Mouse (Mus musculus) spleen, adult 2 months (tissue): ENCODE measurements at regions not wholly inside any gene's neighbourhood (a gene's known extent, or its start where the extent isn't known, plus 50 kb on each side); places are given as distances from the start of the nearest gene placed in this dataset.

Source experiments
- DNase-seq, 2 experiments: peaks; one replicate each; pipeline versions ENCODE4 v3.0.0 to v3.0.0-alpha.2; 2012 to 2021; ENCODE audit warnings: low spot score in 2 of 2, low read depth in 1 of 2
- H3K27ac ChIP-seq: fragments of 200-500 bp; 2 replicates; pipeline ENCODE4 v1.5.1; 2012; ENCODE audit warnings: low read length, inconsistent platforms; ENCODE audit not compliant: insufficient read depth
- H3K27me3 ChIP-seq: fragments of 200-500 bp; 2 replicates; pipeline ENCODE4 v1.6.1; 2012; ENCODE audit warnings: mild to moderate bottlenecking, moderate library complexity, low read length, inconsistent platforms; ENCODE audit not compliant: control insufficient read depth, insufficient read depth
- H3K36me3 ChIP-seq: fragments of 200-500 bp; 2 replicates; pipeline ENCODE4 v1.6.1; 2012; ENCODE audit warnings: mild to moderate bottlenecking, low read length, inconsistent platforms; ENCODE audit not compliant: control insufficient read depth, insufficient read depth
- H3K4me1 ChIP-seq: fragments of 200-500 bp; 2 replicates; pipeline ENCODE4 v1.6.1; 2011; ENCODE audit warnings: inconsistent platforms; ENCODE audit not compliant: control insufficient read depth, insufficient read depth, insufficient read length
- H3K4me3 ChIP-seq: fragments of 200-500 bp; 2 replicates; pipeline ENCODE4 v1.5.1; 2011; ENCODE audit warnings: mild to moderate bottlenecking, inconsistent platforms; ENCODE audit not compliant: insufficient read depth, insufficient read length; ENCODE audit errors: extremely low read depth
- CTCF ChIP-seq: fragments of 200-500 bp; IDR thresholded peaks from 2 replicates; pipeline ENCODE4 v1.5.1; 2011; ENCODE audit warnings: mild to moderate bottlenecking, inconsistent platforms; ENCODE audit not compliant: insufficient read depth, insufficient read length, insufficient replicate concordance; ENCODE audit errors: extremely low read depth
- POLR2A ChIP-seq: fragments of 200-500 bp; IDR thresholded peaks from 2 replicates; pipeline ENCODE4 v1.6.1; 2011; ENCODE audit warnings: low read depth, low read length, inconsistent platforms
- WGBS: fragments of 180-500 bp; shearing (Covaris S2); methylation state at CpG from one replicate; pipeline ENCODE4 v1.1.7; 2018; 5-methylcytosine and 5-hydroxymethylcytosine counted together

DNA sequence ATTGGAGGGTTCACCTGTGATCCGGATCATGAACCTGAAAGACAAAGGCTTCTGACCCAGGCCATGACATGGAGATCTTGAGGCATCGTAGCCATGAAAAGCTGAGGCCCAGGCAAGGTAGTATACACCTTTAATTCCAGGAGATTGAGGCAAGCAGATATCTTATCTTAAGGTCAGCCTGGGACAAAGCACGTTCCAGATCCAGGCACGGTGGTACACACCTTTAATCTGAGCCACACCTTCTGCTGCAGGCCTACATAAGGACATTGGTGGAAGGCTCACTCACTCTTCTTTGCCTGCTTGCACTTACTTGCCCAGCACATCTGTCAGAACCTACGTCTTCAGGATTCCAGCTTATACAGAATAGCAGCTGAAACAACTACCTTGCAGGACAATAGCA lies 93.0 kb upstream of the Cxadr start:
- no peak for DNase-seq
- WGBS: 93% methylated on average over 5 of the region's 5 CpGs
- TF ChIP-seq POLR2A (no peak), CTCF (no peak)
- Histone ChIP-seq H3K27ac (no peak overlapping the region), H3K36me3 (no peaks in the 10 kb centered on the region), H3K27me3 (no peaks in the 10 kb centered on the region), H3K4me1 (no peaks in the 10 kb centered on the region), H3K4me3 (no peak overlapping the region)

DNA sequence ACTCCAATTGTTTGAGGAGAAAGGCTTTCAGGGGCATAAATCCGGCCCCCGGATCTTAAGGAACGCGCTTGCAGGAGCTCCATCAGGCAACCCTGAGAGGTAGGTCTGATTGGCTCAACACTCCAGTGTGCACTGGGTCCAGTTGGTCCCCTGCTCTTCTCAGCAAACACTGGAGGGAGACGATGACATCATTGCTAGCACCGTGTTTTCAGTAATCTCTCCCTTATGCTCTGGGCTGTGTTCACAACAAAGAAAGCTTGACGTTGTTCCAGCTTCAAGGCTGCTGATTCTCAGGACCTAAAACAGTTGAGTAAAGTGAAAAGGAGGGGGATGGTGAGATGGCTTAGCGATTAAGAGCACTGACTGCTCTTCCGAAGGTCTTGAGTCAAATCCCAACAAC lies 97.0 kb upstream of the Cxadr start:
- peaks cover 1% of the 10 kb centered on the region; the same call in 1 of the 2 replicates for H3K4me1 ChIP-seq
- TF ChIP-seq CTCF (no peak), POLR2A (no peak)
- no peaks in the 10 kb centered on the region for H3K27me3 ChIP-seq
- H3K4me3 ChIP-seq: no peak overlapping the region
- no peak overlapping the region for H3K27ac ChIP-seq
- WGBS: 87% methylated on average over 9 of the region's 9 CpGs
- DNase-seq: no peak
- H3K36me3 ChIP-seq: no peaks in the 10 kb centered on the region

DNA sequence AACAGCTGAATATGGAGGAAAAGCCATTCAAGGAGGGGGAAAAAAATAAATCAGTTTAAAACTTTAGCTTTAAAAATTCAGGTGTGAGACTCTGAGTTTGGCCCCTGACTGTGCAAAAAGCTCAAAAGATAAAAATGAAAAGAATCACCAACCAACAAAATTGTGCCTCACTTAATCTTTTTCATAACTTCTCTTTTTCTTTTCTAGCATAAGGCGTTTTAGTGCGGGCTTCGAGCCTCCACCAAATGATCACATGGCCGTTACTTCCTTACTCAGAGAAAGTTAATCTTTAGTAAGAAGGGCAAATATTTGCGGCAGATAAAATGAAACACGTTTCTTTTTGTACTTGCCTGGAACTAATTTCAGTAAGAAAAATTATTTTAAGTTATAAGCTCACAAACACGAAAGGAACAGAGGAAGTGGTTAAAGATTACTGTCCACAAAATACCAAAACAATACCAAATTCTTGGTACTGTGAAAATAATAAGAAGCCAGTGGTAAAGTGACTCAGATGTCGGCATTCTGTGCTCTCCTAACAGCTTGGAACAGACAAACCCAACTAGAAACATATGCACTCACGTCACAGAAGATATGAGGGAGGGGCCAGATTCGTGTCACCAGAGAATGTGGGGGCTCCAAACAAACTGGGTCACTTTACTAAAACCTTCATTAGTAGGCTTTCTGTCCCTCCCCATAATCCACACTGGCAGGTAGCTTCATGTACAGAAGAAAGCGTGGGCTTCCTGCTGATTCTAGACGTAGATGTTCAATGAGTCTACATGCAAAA lies 101.1 kb upstream of the Cxadr start:
- no peak for DNase-seq
- Histone ChIP-seq H3K27me3 (no peaks in the 10 kb centered on the region), H3K36me3 (no peaks in the 10 kb centered on the region), H3K4me1 (peaks cover 3% of the 10 kb centered on the region; the same call in 1 of the 2 replicates), H3K4me3 (no peak overlapping the region), H3K27ac (no peak overlapping the region)
- 17% methylated on average over 12 of the region's 12 CpGs for WGBS
- TF ChIP-seq POLR2A: no peak
- no peak for TF ChIP-seq CTCF

GRCm38 (mm10) chr16:78199252-78199651 lies 102.0 kb upstream of the Cxadr start:
- 49% methylated on average over 10 of the region's 10 CpGs for WGBS

GRCm38 (mm10) chr16:78198642-78199121 lies 102.6 kb upstream of the Cxadr start:
- 2% methylated on average over 16 of the region's 16 CpGs for WGBS
- DNase-seq: peak; percentile 52 to 70
- H3K27ac ChIP-seq: no peak overlapping the region
- peaks cover 3% of the 10 kb centered on the region; the same call in 1 of the 2 replicates for H3K4me1 ChIP-seq
- TF ChIP-seq CTCF (peak; percentile 81), POLR2A (no peak)
- H3K36me3 ChIP-seq: no peaks in the 10 kb centered on the region
- no peak overlapping the region for H3K4me3 ChIP-seq
- no peaks in the 10 kb centered on the region for H3K27me3 ChIP-seq

More at GRCm38 (mm10) chr16:78199252-78199651, 102.0 kb upstream of the Cxadr start:
- H3K27me3 ChIP-seq: no peaks in the 10 kb centered on the region
- no peak for DNase-seq
- no peak overlapping the region for H3K27ac ChIP-seq
- H3K4me3 ChIP-seq: no peak overlapping the region
- peaks cover 3% of the 10 kb centered on the region; the same call in 1 of the 2 replicates for H3K4me1 ChIP-seq
- TF ChIP-seq POLR2A (no peak), CTCF (no peak)
- H3K36me3 ChIP-seq: no peaks in the 10 kb centered on the region

DNA sequence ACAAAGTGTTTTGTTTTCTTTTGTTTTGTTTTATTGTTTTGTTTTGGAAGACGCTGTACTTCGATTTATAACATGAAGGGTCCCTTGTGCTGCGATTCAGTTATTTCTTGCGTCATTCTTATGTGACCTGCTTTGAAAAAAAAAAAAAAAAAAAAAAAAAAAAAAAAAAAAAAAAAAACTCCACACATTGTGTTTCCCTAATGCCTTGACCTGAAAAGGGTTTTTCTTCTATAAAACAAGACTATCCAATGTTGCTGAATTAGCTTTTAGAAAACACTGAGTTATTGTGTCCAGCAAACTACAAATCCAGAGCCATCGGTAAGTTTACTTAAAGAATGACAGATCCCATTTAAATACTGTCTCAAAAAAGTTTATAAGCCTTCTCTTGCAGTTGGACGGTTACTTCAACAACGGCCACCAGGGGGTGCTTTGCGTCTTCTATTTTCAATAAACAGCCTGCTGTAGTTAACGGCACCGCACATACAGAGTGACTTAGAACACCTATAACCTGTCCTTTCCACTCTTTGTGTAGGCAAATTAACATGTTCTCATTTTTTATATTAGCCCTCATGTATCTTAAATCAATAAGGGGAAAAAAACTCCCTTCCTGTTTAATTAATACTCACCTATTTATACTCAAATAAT lies 103.9 kb upstream of the Cxadr start:
- DNase-seq: peak; percentile 57 to 68
- Histone ChIP-seq H3K36me3 (no peaks in the 10 kb centered on the region), H3K4me3 (no peak overlapping the region), H3K4me1 (peaks cover 3% of the 10 kb centered on the region; the same call in 1 of the 2 replicates), H3K27me3 (no peaks in the 10 kb centered on the region), H3K27ac (no peak overlapping the region)
- TF ChIP-seq POLR2A (no peak), CTCF (peak; percentile 37; the same call in 1 of the 2 replicates)
- 14% methylated on average over 10 of the region's 10 CpGs for WGBS
